Mouse (Mus musculus): ENCODE results near the gene Snrpc.

DNA sequence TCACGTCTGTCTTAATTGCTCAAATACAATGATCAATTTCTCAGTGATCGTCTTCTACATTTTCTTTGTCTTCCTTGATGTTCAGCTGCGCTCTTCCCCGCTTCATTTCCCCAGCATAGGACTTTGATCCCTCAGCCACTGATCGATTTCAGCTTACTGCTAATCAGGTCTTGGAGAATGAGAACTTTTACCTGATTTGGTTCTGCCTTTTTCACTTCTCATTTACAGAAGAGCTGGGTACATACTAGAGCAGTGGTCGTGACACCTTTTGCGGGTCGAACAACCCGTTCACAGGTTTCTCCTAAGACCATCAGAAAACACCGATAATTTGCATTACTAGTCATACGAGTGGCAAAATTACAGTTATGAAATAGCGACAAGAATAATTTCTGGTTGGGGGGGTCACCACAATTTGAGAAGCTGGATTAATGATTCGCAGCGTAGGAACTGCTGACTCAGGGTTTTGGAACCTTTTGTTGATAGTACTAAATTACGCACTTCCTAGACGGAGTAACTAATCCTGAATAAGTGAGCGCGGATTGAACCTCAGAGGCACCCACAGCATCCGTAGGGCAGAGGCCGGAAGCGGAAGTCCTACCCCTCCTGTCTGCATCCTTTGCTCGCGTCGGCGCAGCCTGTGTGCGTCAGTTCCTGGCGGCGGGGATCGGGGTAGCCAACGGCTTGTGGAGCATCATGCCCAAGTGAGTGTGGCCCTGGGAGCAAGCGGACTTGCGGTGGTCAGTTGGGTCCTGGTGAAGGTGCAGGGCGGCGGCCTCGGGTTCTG is 1.7 kb downstream of the Snrpc start:
- TF ChIP-seq CTCF (IDR thresholded peaks at IDR 0.05; ENCODE audit: low read depth) (peak; percentile 43), EP300 (IDR thresholded peaks at IDR 0.05; ENCODE audit: low read depth) (peak; percentile 49; the same call in 1 of the 2 replicates)
